Mouse (Mus musculus): ENCODE measurements around the gene Krtap4-16.
"Not testable (repeated sequence)": the region's sequence is repeated elsewhere in the genome, so short reads cannot be mapped to it uniquely, and the experiment has no call there.

The Krtap4-16 gene

DNA sequence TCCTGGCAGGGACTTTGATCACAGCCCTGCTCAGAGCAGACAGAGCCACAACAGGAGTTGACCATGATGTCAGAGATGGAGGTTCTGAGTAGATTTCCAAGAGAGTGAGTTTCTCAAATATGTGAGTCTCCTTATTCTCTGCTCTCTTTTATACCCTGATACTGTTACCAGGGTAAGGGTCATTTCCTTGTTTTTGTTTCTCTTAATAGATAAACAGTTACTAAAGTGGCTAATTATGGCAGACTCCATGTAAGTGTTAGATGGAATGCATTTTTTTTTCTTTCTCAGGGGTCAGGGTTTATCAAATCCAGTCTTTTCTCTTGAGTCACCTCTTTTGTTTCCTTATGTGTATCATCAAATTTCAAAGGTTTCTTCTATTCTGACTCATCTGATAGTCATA lies at the start of gene Krtap4-16:
Gene Krtap4-16, minus strand, starts transcription at position 101 of the 400 bp plus-strand sequence.
- in situ Hi-C loops (cut with MboI, MseI) = no loop called here

GRCm38 (mm10) chr11:99878887-99879286 lies 27.5 kb upstream of the Krtap4-16 start, which contains the start of gene Gm11567:
TSS of gene Gm11567 (plus strand) at chr11:99879187.
- in situ Hi-C loops (cut with MboI, MseI) = not testable (repeated sequence)

DNA sequence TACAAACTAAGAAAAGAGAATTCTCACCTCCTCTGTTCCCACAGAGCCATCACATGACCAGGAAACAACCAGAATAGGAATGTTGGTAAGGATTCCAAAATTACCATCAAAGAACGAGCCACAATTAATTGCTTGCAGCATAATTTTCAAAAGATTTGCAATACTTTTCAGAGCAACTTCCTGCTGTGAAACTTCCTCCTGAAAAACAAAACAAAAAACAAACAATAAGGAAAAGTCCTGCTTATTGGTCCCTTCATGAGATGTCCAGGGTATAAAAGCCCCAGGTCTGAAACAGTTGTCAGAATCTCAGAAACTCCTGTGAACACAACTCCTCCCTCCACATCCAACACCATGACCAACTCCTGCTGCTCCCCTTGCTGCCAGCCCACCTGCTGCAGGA lies 21.7 kb upstream of the Krtap4-16 start, which contains the start of gene Krtap9-1:
Gene Krtap9-1, plus strand, starts transcription at position 301 of the 400 bp plus-strand sequence.
- in situ Hi-C loops (cut with MboI, MseI) = not testable (repeated sequence)

GRCm38 (mm10) chr11:99864176-99864575 lies 12.8 kb upstream of the Krtap4-16 start, which contains the start of gene Gm11559:
TSS of gene Gm11559 (plus strand) at chr11:99864476.
- in situ Hi-C loops (cut with MboI, MseI) = not testable (repeated sequence)

GRCm38 (mm10) chr11:99858761-99859160 lies 7.4 kb upstream of the Krtap4-16 start:
- in situ Hi-C loops (cut with MboI, MseI) = no loop called here

- in situ Hi-C loops (cut with MboI, MseI) = no loop called here
Observed at GRCm38 (mm10) chr11:99857617-99858016, 6.2 kb upstream of the Krtap4-16 start, which contains the start of gene Gm11568. TSS of gene Gm11568 (plus strand) at chr11:99857917.

GRCm38 (mm10) chr11:99854121-99854520 lies 2.7 kb upstream of the Krtap4-16 start:
- in situ Hi-C loops (cut with MboI, MseI) = no loop called here

DNA sequence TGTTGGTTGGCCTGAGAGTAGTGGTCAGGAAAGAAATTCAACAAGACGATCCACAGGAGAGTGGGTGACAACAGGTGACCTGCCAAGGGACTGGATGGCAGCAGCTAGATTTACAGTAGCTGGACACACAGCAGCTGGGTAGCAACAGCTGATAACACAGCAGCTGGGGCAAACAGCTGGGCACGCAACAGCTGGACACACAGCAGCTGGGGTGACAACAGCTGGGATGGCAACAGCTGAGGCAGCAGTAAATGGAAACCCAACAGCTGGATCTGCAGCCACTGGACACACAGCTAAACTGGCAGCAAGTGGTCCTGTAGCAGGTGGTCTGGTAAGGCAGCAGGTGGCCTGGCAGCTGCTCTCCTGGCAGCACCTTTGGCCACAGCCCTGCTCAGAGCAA lies 4.7 kb downstream of the Krtap4-16 start:
- in situ Hi-C loops (cut with MboI, MseI) = no loop called here

GRCm38 (mm10) chr11:99842185-99842584 lies 9.2 kb downstream of the Krtap4-16 start:
- in situ Hi-C loops (cut with MboI, MseI) = no loop called here

GRCm38 (mm10) chr11:99837966-99838365 lies 13.4 kb downstream of the Krtap4-16 start, which contains the start of gene 2300003K06Rik:
TSS of gene 2300003K06Rik (minus strand) at chr11:99838066.
- in situ Hi-C loops (cut with MboI, MseI) = no loop called here

GRCm38 (mm10) chr11:99815566-99815965 lies 35.8 kb downstream of the Krtap4-16 start, which contains the start of gene Gm11564:
TSS of gene Gm11564 (minus strand) at chr11:99815666.
- in situ Hi-C loops (cut with MboI, MseI) = not testable (repeated sequence)

DNA sequence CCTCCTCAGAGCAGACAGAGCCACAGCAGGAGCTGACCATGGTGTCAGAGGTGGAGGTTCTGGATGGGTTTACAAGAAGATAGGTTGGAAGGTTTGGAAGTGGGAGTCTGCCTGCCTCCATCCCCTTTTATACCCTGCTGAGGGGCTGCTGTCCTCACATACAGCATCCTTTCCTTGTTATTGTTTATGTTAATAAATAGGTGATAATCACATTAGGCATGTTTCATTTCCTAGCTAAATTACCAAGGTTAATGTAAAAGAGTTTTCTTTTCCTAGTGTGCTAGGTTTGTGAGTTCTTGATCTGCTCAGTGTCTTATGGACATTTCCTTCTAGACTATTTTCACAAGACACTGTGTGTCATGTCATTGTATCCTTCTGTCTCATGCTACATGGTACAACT lies 41.6 kb downstream of the Krtap4-16 start, which contains the start of gene Krtap4-13:
Gene Krtap4-13, minus strand, starts transcription at position 101 of the 400 bp plus-strand sequence.
- in situ Hi-C loops (cut with MboI, MseI) = not testable (repeated sequence)

- in situ Hi-C loops (cut with MboI, MseI) = not testable (repeated sequence)
Observed at GRCm38 (mm10) chr11:99804346-99804745, 47.1 kb downstream of the Krtap4-16 start, which contains the start of gene Gm11554. TSS of gene Gm11554 (minus strand) at chr11:99804446.
